Mouse (Mus musculus): ENCODE measurements at regions not wholly inside any gene's neighbourhood (a gene's known extent, or its start where the extent isn't known, plus 50 kb on each side); places are given as distances from the start of the nearest gene placed in this dataset.
A peak's percentile ranks its signal among the peaks of the same experiment; 100 is the strongest.

- no peak for DNase-seq (ENCODE audit: extremely low spot score in 1 of 2, low spot score in 1 of 2)
Measured at GRCm38 (mm10) chr13:43965256-43965905, 180.8 kb downstream of the Cd83 start.

DNA sequence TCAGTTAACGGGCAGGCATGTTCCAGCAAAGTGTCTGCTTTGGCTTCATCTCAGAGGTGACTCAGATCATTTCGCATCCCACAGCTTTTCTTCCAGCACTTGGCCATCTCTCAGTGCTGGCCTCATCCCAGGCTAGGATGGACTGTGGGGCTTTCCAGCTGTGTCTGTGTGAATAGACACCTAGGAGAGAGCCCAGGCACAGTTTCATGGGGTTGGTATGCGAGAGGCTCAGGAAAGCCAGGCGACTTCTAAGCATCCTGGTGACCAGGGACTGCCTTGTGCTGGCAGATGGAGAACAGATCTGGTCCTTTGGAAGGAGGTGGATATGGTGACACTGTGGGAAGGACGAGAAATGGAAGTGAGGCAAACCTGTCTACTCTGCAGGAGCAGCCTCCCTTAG, 182.9 kb downstream of the Cd83 start:
- no peak for DNase-seq (ENCODE audit: extremely low spot score in 1 of 2, low spot score in 1 of 2)

DNA sequence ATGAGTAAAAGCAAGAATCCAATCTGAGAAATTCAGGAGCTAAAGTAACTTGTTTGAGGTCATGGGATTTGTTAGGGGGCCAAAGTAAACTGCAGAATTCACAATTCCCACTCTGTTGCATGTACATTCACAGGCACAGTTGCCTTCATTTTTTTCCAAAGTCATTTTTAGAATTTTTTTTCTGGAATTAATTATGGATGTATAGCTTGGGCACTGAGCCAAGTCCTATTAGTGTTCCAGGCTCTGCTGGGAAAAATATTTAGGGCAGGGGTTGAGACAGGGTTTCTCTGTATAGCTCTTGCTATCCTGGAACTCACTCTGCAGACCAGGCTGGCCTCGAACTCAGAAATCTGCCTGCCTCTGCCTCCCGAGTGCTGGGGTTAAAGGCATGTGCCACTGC, 188.3 kb downstream of the Cd83 start:
- no peak for DNase-seq (ENCODE audit: extremely low spot score in 1 of 2, low spot score in 1 of 2)

DNA sequence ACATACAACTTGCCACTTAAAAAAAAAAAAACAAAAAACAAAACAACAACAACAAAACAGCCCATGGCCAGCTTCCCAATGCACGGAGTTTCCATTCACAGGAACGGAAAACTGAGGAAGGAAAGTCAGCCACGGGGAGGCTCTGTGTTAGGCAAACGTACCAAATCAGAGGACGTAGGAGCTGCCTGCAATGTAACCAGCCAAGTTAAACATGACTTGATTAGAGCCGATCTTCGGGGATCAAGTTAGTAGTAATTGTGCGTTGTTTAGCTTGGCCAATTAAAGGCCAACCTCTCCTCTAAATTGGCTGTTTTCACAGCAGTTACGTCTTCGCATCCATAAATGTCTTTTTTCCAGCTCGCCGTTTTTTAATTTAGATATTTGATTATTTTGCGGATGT, 190.7 kb downstream of the Cd83 start:
- DNase-seq (ENCODE audit: extremely low spot score in 1 of 2, low spot score in 1 of 2) = no peak

- DNase-seq (ENCODE audit: extremely low spot score in 1 of 2, low spot score in 1 of 2) = no peak
Measured at GRCm38 (mm10) chr13:43975801-43976200, 191.2 kb downstream of the Cd83 start.

GRCm38 (mm10) chr13:43976676-43977075, 192.1 kb downstream of the Cd83 start:
- DNase-seq (ENCODE audit: extremely low spot score in 1 of 2, low spot score in 1 of 2) = no peak

DNA sequence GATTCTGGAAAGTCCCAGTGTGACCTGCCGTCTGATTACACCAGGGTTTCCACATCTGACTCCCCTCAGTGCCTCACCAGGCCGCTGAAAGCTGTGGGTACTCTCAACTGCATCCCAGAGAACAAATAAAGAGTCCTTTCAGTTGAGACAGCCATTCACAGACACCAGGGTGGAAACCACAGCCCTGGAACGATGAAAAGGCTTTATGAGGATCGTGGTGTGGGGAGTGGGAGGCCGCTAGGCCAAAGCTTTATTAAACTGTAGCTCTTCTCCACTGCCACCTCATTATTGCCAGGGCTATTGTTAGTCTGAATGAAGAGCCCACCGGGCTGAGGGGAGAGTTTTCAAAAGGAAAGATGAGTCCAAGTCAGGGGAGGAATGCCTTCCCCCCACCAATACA, 202.8 kb downstream of the Cd83 start:
- no peak for DNase-seq (ENCODE audit: extremely low spot score in 1 of 2, low spot score in 1 of 2)

- DNase-seq (ENCODE audit: extremely low spot score in 1 of 2, low spot score in 1 of 2) = no peak
Measured at GRCm38 (mm10) chr13:43988421-43988820, 203.8 kb downstream of the Cd83 start.

DNA sequence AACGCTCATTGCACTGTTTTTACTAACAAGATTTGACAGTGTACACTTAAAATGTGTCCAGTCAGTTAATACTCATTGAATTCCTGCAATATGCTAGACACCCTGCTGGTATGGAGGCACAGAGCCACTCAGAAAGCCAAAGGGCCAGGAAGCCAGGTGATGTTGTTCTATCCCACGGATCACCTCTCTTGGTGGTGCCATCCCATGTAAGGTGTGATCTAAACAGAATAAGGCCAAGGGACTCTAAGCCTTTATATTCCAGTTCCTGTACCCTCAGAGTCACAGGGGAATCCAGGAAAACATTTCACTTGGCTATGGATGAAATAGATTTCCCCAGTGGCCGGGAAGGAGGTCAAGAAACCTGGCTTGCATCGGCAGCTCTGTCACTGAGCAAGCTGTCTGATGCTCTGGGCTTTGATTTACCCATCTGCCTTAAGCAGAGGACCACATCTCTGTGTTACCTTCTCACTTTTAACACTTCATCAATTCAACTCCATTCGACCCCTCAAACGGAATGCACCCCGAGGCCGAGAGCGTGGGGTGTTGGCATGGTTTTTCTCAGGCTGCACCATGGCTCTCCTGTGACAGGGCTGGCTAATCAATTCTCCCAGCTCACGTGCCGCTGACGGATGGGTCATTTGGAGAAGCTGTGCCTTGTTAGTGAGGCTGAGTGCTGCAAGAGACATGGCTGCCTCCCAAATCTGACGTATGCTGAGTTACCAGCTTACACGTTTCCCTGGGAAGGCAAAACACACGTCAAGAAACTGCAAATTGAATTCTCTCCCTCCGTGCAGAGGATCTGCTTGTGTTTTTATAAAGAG, 205.9 kb downstream of the Cd83 start:
- peak; percentile 18 to 71 for DNase-seq (ENCODE audit: extremely low spot score in 1 of 2, low spot score in 1 of 2)

DNA sequence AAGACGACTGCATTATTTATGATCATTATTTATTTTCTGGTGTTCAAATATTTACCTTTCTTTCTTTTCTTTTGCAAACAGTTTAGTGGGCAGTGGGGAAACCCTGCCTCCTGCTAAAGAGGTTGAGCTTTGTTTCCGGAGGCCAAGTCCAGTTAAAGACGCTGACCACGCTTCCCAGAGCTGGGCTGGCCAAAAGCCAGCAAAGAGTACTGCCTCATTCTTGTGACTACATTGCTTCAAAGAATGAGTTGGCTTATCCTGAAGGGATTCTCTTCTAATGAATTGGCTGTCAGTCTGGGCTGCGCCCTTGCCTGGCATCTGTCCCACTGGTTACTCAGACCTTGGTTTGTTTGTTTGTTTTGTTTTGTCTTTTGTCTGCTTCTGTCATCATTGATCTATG, 207.2 kb downstream of the Cd83 start:
- peak in 1 of 2 experiments; percentile 18 for DNase-seq (ENCODE audit: extremely low spot score in 1 of 2, low spot score in 1 of 2)

DNA sequence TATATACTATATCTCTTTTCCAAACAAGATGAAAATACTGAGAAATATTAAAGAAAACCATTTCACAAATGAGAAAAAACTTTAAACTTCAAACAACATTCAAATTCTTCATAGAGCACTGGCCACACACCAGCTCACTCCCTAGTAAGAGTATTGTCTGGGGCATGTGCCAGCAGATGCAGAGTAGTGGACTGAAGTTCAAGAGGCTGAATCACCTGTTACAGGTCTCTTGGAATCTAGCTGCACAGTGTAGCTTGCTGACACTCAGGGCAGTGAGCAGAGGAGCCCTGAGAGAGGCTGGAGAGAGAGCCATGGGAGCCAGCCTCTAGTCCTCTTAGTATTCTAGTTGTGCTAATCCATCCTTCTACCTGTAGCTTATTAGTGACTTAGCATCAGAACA, 208.4 kb downstream of the Cd83 start:
- DNase-seq (ENCODE audit: extremely low spot score in 1 of 2, low spot score in 1 of 2) = no peak

- DNase-seq (ENCODE audit: extremely low spot score in 1 of 2, low spot score in 1 of 2) = no peak
Measured at GRCm38 (mm10) chr13:43994361-43994760, 209.8 kb downstream of the Cd83 start.

DNA sequence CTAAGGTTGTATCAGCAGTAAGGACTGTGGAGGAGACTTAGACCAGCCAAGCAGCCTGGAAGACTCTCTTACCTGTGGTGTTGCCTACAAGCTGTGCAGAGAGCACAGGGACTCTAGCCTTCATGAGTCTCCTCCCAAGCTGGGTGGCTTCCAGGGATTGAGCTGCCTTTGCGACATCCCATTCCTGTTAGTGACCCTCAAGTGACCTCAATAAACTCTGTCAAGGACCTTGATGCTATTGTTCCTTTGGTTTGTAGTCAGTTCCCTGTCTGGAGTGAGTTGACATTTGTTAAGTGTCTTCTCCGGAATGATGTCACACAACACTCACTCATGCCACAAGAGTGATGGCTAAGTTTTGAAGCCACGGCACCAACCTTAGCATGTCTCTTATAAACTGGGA, 211.0 kb downstream of the Cd83 start:
- DNase-seq (ENCODE audit: extremely low spot score in 1 of 2, low spot score in 1 of 2) = no peak

DNA sequence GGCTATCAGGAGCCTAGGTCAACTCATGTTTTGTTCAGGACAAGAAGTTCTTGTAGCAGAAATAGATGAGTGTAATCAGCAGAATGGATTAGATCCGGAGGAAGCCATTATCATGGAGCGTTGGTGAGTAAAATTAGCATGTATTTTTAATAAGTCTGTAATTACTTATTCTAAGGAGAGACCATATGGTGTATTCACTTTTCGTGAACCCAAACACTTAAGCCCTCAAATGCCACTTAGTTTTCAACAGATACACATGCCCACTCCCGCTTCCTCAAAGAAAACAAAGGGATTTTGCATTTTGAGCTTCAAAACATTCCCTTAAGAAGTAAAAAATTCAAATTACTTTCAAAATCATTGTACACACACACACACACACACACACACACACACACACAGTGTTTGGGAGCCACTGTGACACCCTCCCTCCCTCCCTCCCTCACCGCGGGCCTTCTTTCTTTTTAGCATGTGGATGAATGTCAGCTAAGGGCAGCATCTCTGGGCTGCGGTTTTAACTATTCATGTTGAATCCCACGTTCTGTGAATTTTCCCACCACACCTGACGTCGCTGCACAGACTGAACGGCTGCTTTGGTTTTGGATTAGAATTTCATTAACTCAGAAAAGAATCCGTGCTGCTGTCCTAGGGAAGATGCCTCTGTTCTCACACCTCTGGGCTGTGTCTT, 217.4 kb downstream of the Cd83 start:
- no peak for DNase-seq (ENCODE audit: extremely low spot score in 1 of 2, low spot score in 1 of 2)

- no peak for DNase-seq (ENCODE audit: extremely low spot score in 1 of 2, low spot score in 1 of 2)
Measured at GRCm38 (mm10) chr13:44012868-44013267, 228.3 kb downstream of the Cd83 start.

GRCm38 (mm10) chr13:44018489-44019303, 234.1 kb downstream of the Cd83 start:
- no peak for DNase-seq (ENCODE audit: extremely low spot score in 1 of 2, low spot score in 1 of 2)

DNA sequence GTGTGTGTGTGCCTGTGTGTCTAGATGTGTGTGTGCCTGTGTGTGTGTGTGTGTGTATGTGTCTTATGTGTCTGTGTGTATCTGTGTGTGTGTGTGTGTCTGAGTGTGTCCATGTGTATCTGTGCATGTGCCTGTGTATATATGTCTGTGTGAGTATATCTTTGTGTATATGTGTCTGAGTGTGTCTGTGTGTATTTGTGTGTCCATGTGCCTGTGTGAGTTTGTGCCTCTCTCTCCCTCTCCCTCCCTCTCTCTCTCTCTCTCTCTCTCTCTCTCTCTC, 234.7 kb downstream of the Cd83 start:
- no peak for DNase-seq (ENCODE audit: extremely low spot score in 1 of 2, low spot score in 1 of 2)

GRCm38 (mm10) chr13:44020851-44021250, 236.3 kb downstream of the Cd83 start:
- no peak for DNase-seq (ENCODE audit: extremely low spot score in 1 of 2, low spot score in 1 of 2)

DNA sequence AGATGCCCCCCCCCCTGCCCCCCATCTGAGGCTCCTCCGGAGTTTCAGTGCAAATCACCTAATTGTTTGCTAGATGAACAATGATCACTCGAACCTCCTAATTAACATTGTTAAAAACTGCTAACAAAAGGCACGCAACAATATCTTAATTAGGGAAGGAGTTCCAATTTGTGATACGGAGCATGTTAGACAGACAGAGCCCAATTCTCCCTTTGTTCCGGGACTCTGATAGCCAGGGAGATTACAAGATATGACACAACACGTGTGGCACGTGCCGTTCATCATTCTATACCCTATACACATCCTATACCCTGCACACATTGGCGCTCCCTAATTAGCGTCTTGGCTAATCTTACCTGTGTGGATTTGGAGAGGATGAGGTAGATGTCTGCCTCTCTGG, 237.5 kb downstream of the Cd83 start:
- no peak for DNase-seq (ENCODE audit: extremely low spot score in 1 of 2, low spot score in 1 of 2)

DNA sequence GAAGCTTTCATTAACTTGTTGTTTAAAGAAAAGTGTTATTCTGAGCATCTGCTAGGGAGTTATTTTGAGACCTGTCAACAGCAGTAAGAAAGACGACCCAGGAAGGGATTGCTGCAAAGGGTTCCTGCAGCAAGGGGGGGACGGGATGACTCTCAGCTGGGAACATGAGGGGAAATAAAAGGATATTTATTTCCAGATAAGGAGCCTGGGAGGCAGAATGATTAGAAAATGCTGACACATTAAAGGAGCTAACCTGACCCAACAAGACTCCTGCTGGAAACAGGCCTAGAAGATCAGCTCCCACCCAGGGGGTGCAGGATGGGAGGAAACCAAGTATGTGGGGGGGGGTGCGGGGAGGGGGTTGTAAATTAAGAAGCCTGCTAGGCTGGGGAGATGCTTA, 240.0 kb downstream of the Cd83 start:
- peak in 1 of 2 experiments; percentile 25 for DNase-seq (ENCODE audit: extremely low spot score in 1 of 2, low spot score in 1 of 2)

Data from frontal cortex, adult 2 months (tissue).